In genomic region chr10:83185121-83185520, GRCm38 (mm10) we compare ENCODE assay signal across 18 mouse cellular contexts.
A peak's percentile ranks its signal among the peaks of the same experiment; 100 is the strongest.
DNase-seq lines count a peak whose midpoint lies in the region; ATAC-seq and TF ChIP-seq lines count a peak whose summit lies in the region.
"Had no signal": no experiment of that assay in that cellular context is flagged by ENCODE, and none has a peak within 500 bp of the region (broad histone marks: within the 10 kb centered on the region; RNA-seq: fewer than 3 reads in every experiment).

No protein-coding gene starts in this region.

- no peak overlapping the region for H3K9ac ChIP-seq in kidney, embryonic 14.5 days (ENCODE audit: low read depth, low read length)
- H3K9ac ChIP-seq: embryonic facial prominence, embryonic 13.5 days; forebrain, embryonic 15.5 days; limb, embryonic 12.5 days; liver, embryonic 14.5 days; lung, embryonic 15.5 days; neural tube, embryonic 15.5 days had no signal

- no peak for ATAC-seq in kidney, embryonic 14.5 days (ENCODE audit: low FRiP score, low TSS enrichment)
- ATAC-seq: inflammation-experienced regulatory T-cells, adult 6 months had no signal

- peaks cover 34% of the 10 kb centered on the region for H3K4me1 ChIP-seq in kidney, embryonic 14.5 days (ENCODE audit: control insufficient read depth, insufficient read depth, low read length)

- no peak for DNase-seq in layer of hippocampus, adult 2 months (ENCODE audit: low spot score in 2 of 2)
- no peak for DNase-seq in layer of hippocampus, adult 11-12 months (ENCODE audit: low spot score)
- peak; percentile 66 for DNase-seq in kidney, adult 11 months
- DNase-seq in kidney, postnatal 36 days: peak; percentile 65 to 68
- no peak for DNase-seq in left cerebral cortex, postnatal 10 days (ENCODE audit: extremely low spot score in 1 of 2, low spot score in 2 of 2)
- no peak for DNase-seq in cerebellum, postnatal 36 days
- DNase-seq: gastrocnemius, postnatal 36 days; lung, postnatal 4 days had no signal

- H3K27ac ChIP-seq in layer of hippocampus, adult 2 months: 0 out of 2 replicates have a peak overlapping the region, but pooled peaks have one; percentile 57
- peak overlapping the region; percentile 56; the same call in 1 of the 2 replicates for H3K27ac ChIP-seq in kidney, embryonic 14.5 days (ENCODE audit: low read depth, low read length)
- H3K27ac ChIP-seq: left cerebral cortex, adult 2 months; liver, embryonic 14.5 days; lung, embryonic 15.5 days had no signal

- TF ChIP-seq CTCF in layer of hippocampus, adult 2 months (conservative IDR thresholded peaks at IDR 0.05): no peak

- H3K27me3 ChIP-seq in kidney, embryonic 14.5 days (ENCODE audit: control insufficient read depth, insufficient read depth, low read length): no peaks in the 10 kb centered on the region
- H3K27me3 ChIP-seq: embryonic facial prominence, embryonic 13.5 days; forebrain, embryonic 15.5 days; lung, embryonic 15.5 days; neural tube, embryonic 15.5 days had no signal

- intact Hi-C loops in left cerebral cortex, postnatal 10 days (cut with DNase I): loop anchor here (5.0 kb wide), 1 partner anchor 273 kb away; no protein-coding TSS in a partner anchor

- H3K36me3 ChIP-seq in kidney, embryonic 14.5 days (ENCODE audit: control insufficient read depth, insufficient read depth, low read length): no peaks in the 10 kb centered on the region
- H3K36me3 ChIP-seq: embryonic facial prominence, embryonic 13.5 days; forebrain, embryonic 15.5 days; limb, embryonic 12.5 days; lung, embryonic 15.5 days; neural tube, embryonic 15.5 days had no signal

- no peaks in the 10 kb centered on the region for H3K9me3 ChIP-seq in kidney, embryonic 14.5 days (ENCODE audit: control insufficient read depth, low read length)
- H3K9me3 ChIP-seq: embryonic facial prominence, embryonic 13.5 days; forebrain, embryonic 15.5 days; G1E; limb, embryonic 12.5 days; lung, embryonic 15.5 days; neural tube, embryonic 15.5 days had no signal

- 69% methylated on average over 6 of the region's 6 CpGs for WGBS in kidney, embryonic 14.5 days

- H3K4me3 ChIP-seq in layer of hippocampus, adult 2 months: no peak overlapping the region
- H3K4me3 ChIP-seq in kidney, embryonic 14.5 days (ENCODE audit: low read length): no peak overlapping the region
- H3K4me3 ChIP-seq: embryonic facial prominence, embryonic 13.5 days; forebrain, embryonic 15.5 days; left cerebral cortex, adult 2 months; limb, embryonic 12.5 days; lung, embryonic 15.5 days; neural tube, embryonic 15.5 days had no signal

- no peak overlapping the region for H3K4me2 ChIP-seq in kidney, embryonic 14.5 days (replicated peaks; ENCODE audit: low read depth, low read length)
- H3K4me2 ChIP-seq: embryonic facial prominence, embryonic 13.5 days; forebrain, embryonic 15.5 days; limb, embryonic 12.5 days; lung, embryonic 15.5 days; neural tube, embryonic 15.5 days had no signal

Comparison
In these comparisons a context has a peak if more than half of its experiments do, and no peak if none do; other contexts are left out.
1. DNase-seq: peak in kidney, adult 11 months (single experiment) and kidney, postnatal 36 days (2 of 2); none in layer of hippocampus, adult 2 months (0 of 2), layer of hippocampus, adult 11-12 months (single experiment), left cerebral cortex, postnatal 10 days (0 of 2) and cerebellum, postnatal 36 days (0 of 2).